Mouse (Mus musculus): ENCODE measurements around the gene Trim27.

DNA sequence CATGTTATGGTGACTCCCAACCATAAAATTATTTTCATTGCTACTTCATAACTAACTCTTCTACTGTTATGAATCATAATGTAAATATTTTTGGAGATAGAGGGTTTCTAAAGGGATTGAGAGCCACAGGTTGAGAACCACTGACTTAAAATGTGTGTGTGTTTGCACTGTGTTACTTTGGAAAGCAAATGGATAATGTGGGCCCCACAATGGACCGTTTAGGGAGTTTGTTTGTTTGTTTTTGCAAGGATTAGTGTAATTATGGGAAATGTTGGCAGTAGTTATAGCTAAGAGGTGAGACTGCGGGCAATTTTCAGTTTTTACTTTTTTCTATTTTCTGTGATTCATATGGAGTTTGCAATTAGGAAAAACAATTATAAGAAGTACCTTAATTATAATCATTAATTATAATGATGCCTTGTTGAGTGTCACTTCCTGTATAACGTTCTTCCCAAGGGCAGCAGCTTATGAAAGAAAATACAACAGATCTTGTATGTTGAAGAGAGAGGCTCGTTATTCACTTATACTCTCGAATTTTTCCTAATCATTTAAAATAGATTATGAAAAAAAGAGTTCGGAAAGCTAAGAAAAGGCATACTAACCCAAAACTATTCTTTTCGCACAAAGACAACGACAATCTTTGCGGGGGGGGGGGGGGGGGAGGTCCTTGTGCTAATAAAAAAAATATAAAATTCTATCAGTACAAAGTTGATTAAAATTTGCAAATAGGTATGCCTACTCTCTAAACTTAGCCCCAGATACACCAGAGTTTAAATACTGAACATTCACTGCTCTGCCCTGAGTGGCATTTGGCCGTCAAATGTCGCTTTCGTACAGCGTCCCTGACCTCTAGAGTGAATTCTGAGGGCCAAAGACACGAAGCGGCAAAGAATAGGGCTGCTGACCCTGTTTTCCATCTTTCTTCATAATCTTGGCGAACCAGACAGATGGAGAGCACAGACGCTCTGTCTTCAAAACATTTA is 20.1 kb downstream of the Trim27 start:
- no peak for TF ChIP-seq CTCF (IDR thresholded peaks at IDR 0.05)
- TF ChIP-seq EP300 (IDR thresholded peaks at IDR 0.05) = no peak
